Mouse (Mus musculus): Measurements from ENCODE around the gene Kcnrg. TPM values are rescaled to one million over a fixed set of nuclear protein-coding genes. Genes with fewer than 3 reads are reported as not detected.

Gene Kcnrg
- total RNA-seq, 1 experiment = 0.27 TPM

- TF ChIP-seq ZNF384 (IDR thresholded peaks at IDR 0.05; ENCODE audit: low read depth, low read length) (peak; percentile 81), HCFC1 (IDR thresholded peaks at IDR 0.05; ENCODE audit: borderline replicate concordance, insufficient read depth, low read length) (no peak), ZC3H11A (IDR thresholded peaks at IDR 0.05; ENCODE audit: borderline replicate concordance, low read depth, low read length) (no peak)
- Histone ChIP-seq H3K4me1 (ENCODE audit: control insufficient read depth in 2 of 2, insufficient read depth in 2 of 2, low read length in 2 of 2, poor library complexity in 1 of 2) (peaks cover 0 to 4% of the 10 kb centered on the region in 2 experiments; a peak in 2 of 4 replicates), H3K4me3 (ENCODE audit: insufficient read depth in 1 of 2, low read depth in 1 of 2, low read length in 2 of 2, poor library complexity in 1 of 2, severe bottlenecking in 1 of 2) (no peak overlapping the region), H3K9ac (ENCODE audit: insufficient read depth, low read depth, low read length, poor library complexity, severe bottlenecking) (no peak overlapping the region), H3K9me3 (ENCODE audit: control insufficient read depth, insufficient read depth, low read depth, low read length) (no peaks in the 10 kb centered on the region), H3K36me3 (ENCODE audit: control insufficient read depth, insufficient read depth, low read length, poor library complexity, severe bottlenecking) (no peaks in the 10 kb centered on the region), H3K27ac (ENCODE audit: insufficient read depth, low read depth, low read length, poor library complexity, severe bottlenecking) (no peak overlapping the region)
- no peak for DNase-seq (ENCODE audit: low read depth, low spot score)
- in situ Hi-C loops (cut with MboI; ENCODE audit: low sequenced_read_pairs in 2 of 2, unreplicated experiment in 2 of 2) = no loop called here
Measured at GRCm38 (mm10) chr14:61650291-61650960, 43.2 kb downstream of the Kcnrg start.

- in situ Hi-C loops (cut with MboI; ENCODE audit: low sequenced_read_pairs in 2 of 2, unreplicated experiment in 2 of 2) = no loop called here
- Histone ChIP-seq H3K4me3 (ENCODE audit: insufficient read depth in 1 of 2, low read depth in 1 of 2, low read length in 2 of 2, poor library complexity in 1 of 2, severe bottlenecking in 1 of 2) (no peak overlapping the region), H3K27ac (ENCODE audit: insufficient read depth, low read depth, low read length, poor library complexity, severe bottlenecking) (no peak overlapping the region), H3K9me3 (ENCODE audit: control insufficient read depth, insufficient read depth, low read depth, low read length) (no peaks in the 10 kb centered on the region), H3K36me3 (ENCODE audit: control insufficient read depth, insufficient read depth, low read length, poor library complexity, severe bottlenecking) (no peaks in the 10 kb centered on the region), H3K9ac (ENCODE audit: insufficient read depth, low read depth, low read length, poor library complexity, severe bottlenecking) (no peak overlapping the region), H3K4me1 (ENCODE audit: control insufficient read depth in 2 of 2, insufficient read depth in 2 of 2, low read length in 2 of 2, poor library complexity in 1 of 2) (peaks cover 0 to 3% of the 10 kb centered on the region in 2 experiments; a peak in 1 of 4 replicates)
- DNase-seq (ENCODE audit: low read depth, low spot score) = peak; percentile 31
- TF ChIP-seq ZNF384 (IDR thresholded peaks at IDR 0.05; ENCODE audit: low read depth, low read length) (no peak), ZC3H11A (IDR thresholded peaks at IDR 0.05; ENCODE audit: borderline replicate concordance, low read depth, low read length) (no peak), CHD2 (IDR thresholded peaks at IDR 0.05; ENCODE audit: low read depth, low read length) (no peak), HCFC1 (IDR thresholded peaks at IDR 0.05; ENCODE audit: borderline replicate concordance, insufficient read depth, low read length) (no peak)
Measured at GRCm38 (mm10) chr14:61656469-61656868, 49.2 kb downstream of the Kcnrg start.

- Histone ChIP-seq H3K4me1 (ENCODE audit: control insufficient read depth in 2 of 2, insufficient read depth in 2 of 2, low read length in 2 of 2, poor library complexity in 1 of 2) (peaks cover 0 to 2% of the 10 kb centered on the region in 2 experiments; a peak in 1 of 4 replicates), H3K9ac (ENCODE audit: insufficient read depth, low read depth, low read length, poor library complexity, severe bottlenecking) (no peak overlapping the region), H3K36me3 (ENCODE audit: control insufficient read depth, insufficient read depth, low read length, poor library complexity, severe bottlenecking) (no peaks in the 10 kb centered on the region), H3K4me3 (ENCODE audit: insufficient read depth in 1 of 2, low read depth in 1 of 2, low read length in 2 of 2, poor library complexity in 1 of 2, severe bottlenecking in 1 of 2) (no peak overlapping the region), H3K27ac (ENCODE audit: insufficient read depth, low read depth, low read length, poor library complexity, severe bottlenecking) (no peak overlapping the region), H3K9me3 (ENCODE audit: control insufficient read depth, insufficient read depth, low read depth, low read length) (no peaks in the 10 kb centered on the region)
- no peak for DNase-seq (ENCODE audit: low read depth, low spot score)
- in situ Hi-C loops (cut with MboI; ENCODE audit: low sequenced_read_pairs in 2 of 2, unreplicated experiment in 2 of 2) = no loop called here
- TF ChIP-seq ZC3H11A (IDR thresholded peaks at IDR 0.05; ENCODE audit: borderline replicate concordance, low read depth, low read length) (no peak), ZNF384 (IDR thresholded peaks at IDR 0.05; ENCODE audit: low read depth, low read length) (no peak), HCFC1 (IDR thresholded peaks at IDR 0.05; ENCODE audit: borderline replicate concordance, insufficient read depth, low read length) (no peak), MAFK (IDR thresholded peaks at IDR 0.05; ENCODE audit: insufficient read depth, low read depth, low read length) (no peak), CHD2 (IDR thresholded peaks at IDR 0.05; ENCODE audit: low read depth, low read length) (no peak)
Measured at GRCm38 (mm10) chr14:61661496-61661895, 54.2 kb downstream of the Kcnrg start.

GRCm38 (mm10) chr14:61662307-61662706 lies 55.0 kb downstream of the Kcnrg start:
- TF ChIP-seq HCFC1 (IDR thresholded peaks at IDR 0.05; ENCODE audit: borderline replicate concordance, insufficient read depth, low read length) (no peak), MAFK (IDR thresholded peaks at IDR 0.05; ENCODE audit: insufficient read depth, low read depth, low read length) (no peak), CHD2 (IDR thresholded peaks at IDR 0.05; ENCODE audit: low read depth, low read length) (no peak), ZNF384 (IDR thresholded peaks at IDR 0.05; ENCODE audit: low read depth, low read length) (no peak), ZC3H11A (IDR thresholded peaks at IDR 0.05; ENCODE audit: borderline replicate concordance, low read depth, low read length) (no peak)
- in situ Hi-C loops (cut with MboI; ENCODE audit: low sequenced_read_pairs in 2 of 2, unreplicated experiment in 2 of 2) = no loop called here
- no peaks in the 10 kb centered on the region for H3K4me1 ChIP-seq (ENCODE audit: control insufficient read depth in 2 of 2, insufficient read depth in 2 of 2, low read length in 2 of 2, poor library complexity in 1 of 2)

More at GRCm38 (mm10) chr14:61662307-61662706, 55.0 kb downstream of the Kcnrg start:
- Histone ChIP-seq H3K9me3 (ENCODE audit: control insufficient read depth, insufficient read depth, low read depth, low read length) (no peaks in the 10 kb centered on the region), H3K4me3 (ENCODE audit: insufficient read depth in 1 of 2, low read depth in 1 of 2, low read length in 2 of 2, poor library complexity in 1 of 2, severe bottlenecking in 1 of 2) (no peak overlapping the region), H3K27ac (ENCODE audit: insufficient read depth, low read depth, low read length, poor library complexity, severe bottlenecking) (no peak overlapping the region), H3K36me3 (ENCODE audit: control insufficient read depth, insufficient read depth, low read length, poor library complexity, severe bottlenecking) (no peaks in the 10 kb centered on the region), H3K9ac (ENCODE audit: insufficient read depth, low read depth, low read length, poor library complexity, severe bottlenecking) (no peak overlapping the region)
- DNase-seq (ENCODE audit: low read depth, low spot score) = no peak

Other genes with a start within 250 kb of the Kcnrg start
- 4.0 and 7.5 TPM in 2 replicates for gene Ebpl, start 247.0 kb upstream of the Kcnrg start, total RNA-seq (2012; rRNA removed)
- 38.0 and 51.7 TPM in 2 replicates for gene Kpna3, start 167.6 kb upstream of the Kcnrg start, total RNA-seq (2012; rRNA removed)
- 5.1 and 6.0 TPM in 2 replicates for gene Spryd7, start 50.6 kb upstream of the Kcnrg start, total RNA-seq (2012; rRNA removed)
- 19.1 and 57.9 TPM in 2 replicates for gene Trim13, start 9.2 kb upstream of the Kcnrg start, total RNA-seq (2012; rRNA removed)